Mouse (Mus musculus) small intestine, adult 2 months (tissue): ENCODE data around the gene Taco1.

Experiments
- CTCF ChIP-seq: fragments of 200-500 bp; IDR thresholded peaks from 2 replicates; pipeline ENCODE4 v1.5.1; 2012; ENCODE audit warnings: low read depth, mild to moderate bottlenecking, control low read depth, inconsistent platforms, low read length, moderate library complexity, mixed read lengths; ENCODE audit not compliant: insufficient replicate concordance, insufficient read length; ENCODE audit errors: extremely low read depth
- POLR2A ChIP-seq: fragments of 200-500 bp; IDR thresholded peaks from 2 replicates; pipeline ENCODE4 v1.6.1; 2012; ENCODE audit warnings: low read depth, mild to moderate bottlenecking, control low read depth, inconsistent platforms, low read length, moderate library complexity

- TF ChIP-seq POLR2A (no peak), CTCF (no peak)
Observed at GRCm38 (mm10) chr11:106073774-106074173, 7.9 kb downstream of the Taco1 start.
